Mouse (Mus musculus) stomach, postnatal 0 days (tissue): Measurements from ENCODE around the gene Smo.

Experiments used
- CTCF ChIP-seq: IDR thresholded peaks from 2 replicates; pipeline ENCODE4 v1.5.1; 2016; ENCODE audit warnings: antibody characterized with exemption, low read depth, mild to moderate bottlenecking, moderate library complexity
- EP300 ChIP-seq: optimal IDR thresholded peaks from 2 replicates; pipeline ENCODE3; 2016; ENCODE audit warnings: antibody characterized with exemption

- TF ChIP-seq CTCF (no peak), EP300 (no peak)
Observed at GRCm38 (mm10) chr6:29689458-29689857, 45.8 kb upstream of the Smo start.
